51 mouse cellular contexts compared by ENCODE assay signal in the genomic region with DNA sequence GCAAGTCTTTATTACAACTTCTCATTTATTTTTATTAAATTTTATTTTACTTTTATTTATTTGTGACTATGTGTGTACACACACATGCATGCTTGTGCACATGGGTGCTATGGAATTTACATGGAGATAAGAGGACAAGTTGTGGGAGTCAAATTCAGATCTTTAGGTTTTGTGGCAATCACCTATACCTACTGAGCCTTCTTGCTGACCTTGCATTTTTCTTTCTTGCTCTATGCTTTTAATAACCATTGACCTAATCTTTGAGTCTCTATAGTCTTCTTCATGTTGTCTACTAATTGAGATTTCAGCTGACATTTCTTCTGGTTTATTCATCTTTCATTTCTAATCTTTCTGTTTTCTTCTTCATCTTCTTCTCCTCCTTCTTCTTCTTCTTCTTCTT. TPM values are rescaled to one million over a fixed set of nuclear protein-coding genes. Genes with fewer than 3 reads are reported as not detected.
"Had no signal": no experiment of that assay in that cellular context is flagged by ENCODE, and none has a peak within 500 bp of the region (broad histone marks: within the 10 kb centered on the region; RNA-seq: fewer than 3 reads in every experiment).

No protein-coding gene starts in this region.

- H3K4me3 ChIP-seq: heart, embryonic 10.5 days; heart, embryonic 12.5 days; heart, embryonic 13.5 days; heart, embryonic 15.5 days; hindbrain, embryonic 10.5 days; hindbrain, embryonic 12.5 days; hindbrain, embryonic 13.5 days; hindbrain, embryonic 15.5 days; kidney, embryonic 15.5 days; layer of hippocampus, adult 2 months; left cerebral cortex, adult 2 months had no signal

- H3K36me3 ChIP-seq: heart, embryonic 10.5 days; heart, embryonic 12.5 days; heart, embryonic 13.5 days; heart, embryonic 15.5 days; hindbrain, embryonic 10.5 days; hindbrain, embryonic 12.5 days; hindbrain, embryonic 13.5 days; hindbrain, embryonic 15.5 days; kidney, embryonic 15.5 days had no signal

- H3K27ac ChIP-seq: heart, embryonic 10.5 days; heart, embryonic 13.5 days; heart, embryonic 15.5 days; hindbrain, embryonic 10.5 days; hindbrain, embryonic 12.5 days; hindbrain, embryonic 13.5 days; hindbrain, embryonic 14.5 days; hindbrain, embryonic 15.5 days; hindbrain, postnatal 0 days; kidney, embryonic 15.5 days; kidney, postnatal 0 days; layer of hippocampus, adult 2 months; left cerebral cortex, adult 2 months had no signal

- ATAC-seq: hindbrain, embryonic 16.5 days; hindbrain, postnatal 0 days; inflammation-experienced regulatory T-cells, adult 6 months; intestine, embryonic 16.5 days; intestine, postnatal 0 days had no signal

- DNase-seq: heart, postnatal 10 days; heart, postnatal 14 days; heart, postnatal 36 days; heart, postnatal 4 days; kidney, adult 11 months; kidney, adult 18-20 months; kidney, adult 2 months; kidney, adult 8-10 months; kidney, adult 9 months; kidney, postnatal 10 days; kidney, postnatal 14 days; kidney, postnatal 25 days; kidney, postnatal 36 days; kidney, postnatal 4 days; layer of hippocampus, adult 9-11 months; layer of hippocampus, postnatal 36 days had no signal

- H3K9me3 ChIP-seq: heart, embryonic 10.5 days; heart, embryonic 12.5 days; heart, embryonic 13.5 days; heart, embryonic 15.5 days; hindbrain, embryonic 10.5 days; hindbrain, embryonic 12.5 days; hindbrain, embryonic 13.5 days; hindbrain, embryonic 15.5 days; kidney, embryonic 15.5 days had no signal

- H3K4me2 ChIP-seq: heart, embryonic 11.5 days; heart, embryonic 12.5 days; heart, embryonic 13.5 days; heart, embryonic 15.5 days; hindbrain, embryonic 12.5 days; hindbrain, embryonic 13.5 days; hindbrain, embryonic 14.5 days; hindbrain, embryonic 15.5 days; kidney, embryonic 15.5 days had no signal

- H3K27me3 ChIP-seq: hindbrain, embryonic 12.5 days; hindbrain, embryonic 15.5 days had no signal

- H3K9ac ChIP-seq: heart, embryonic 12.5 days; heart, embryonic 13.5 days; heart, embryonic 15.5 days; hindbrain, embryonic 12.5 days; hindbrain, embryonic 13.5 days; hindbrain, embryonic 14.5 days; hindbrain, embryonic 15.5 days; kidney, embryonic 15.5 days had no signal

- H3K4me1 ChIP-seq: heart, embryonic 12.5 days; heart, embryonic 13.5 days; heart, embryonic 15.5 days; hindbrain, embryonic 10.5 days; hindbrain, embryonic 12.5 days; hindbrain, embryonic 13.5 days; hindbrain, embryonic 15.5 days; kidney, embryonic 15.5 days had no signal

RNA-seq across cellular contexts. Expression of gene Gm45337, which starts 4.2 kb away (rescaled TPM):
- total RNA-seq: heart, postnatal 10 days; heart, postnatal 14 days; heart, postnatal 25 days; heart, postnatal 36 days; heart, postnatal 4 days; hematopoietic stem cell, adult 5-6 weeks; hindbrain, postnatal 0 days; layer of hippocampus, adult 18-20 months; layer of hippocampus, adult 2 months; layer of hippocampus, adult 8-10 months; layer of hippocampus, postnatal 10 days; layer of hippocampus, postnatal 14 days; layer of hippocampus, postnatal 25 days; layer of hippocampus, postnatal 36 days; left cerebral cortex, adult 18-20 months; left cerebral cortex, adult 2 months; left cerebral cortex, adult 8-10 months had no signal
- polyA plus RNA-seq: heart, embryonic 10.5 days; heart, embryonic 11.5 days; heart, embryonic 12.5 days; heart, embryonic 13.5 days; heart, embryonic 14.5 days; heart, embryonic 15.5 days; heart, embryonic 16.5 days; heart, postnatal 0 days; hindbrain, embryonic 10.5 days; hindbrain, embryonic 11.5 days; hindbrain, embryonic 12.5 days; hindbrain, embryonic 13.5 days; hindbrain, embryonic 15.5 days; hindbrain, embryonic 16.5 days; hindbrain, postnatal 0 days; inflammation-experienced regulatory T-cells, adult 6 months; intestine, embryonic 14.5 days; intestine, embryonic 16.5 days; intestine, postnatal 0 days; kidney, adult 2 months; kidney, embryonic 14.5 days; kidney, embryonic 15.5 days; kidney, postnatal 0 days; large intestine, adult 2 months had no signal

RNA-seq across cellular contexts. Expression of gene Gm29735, which starts 8.3 kb away (rescaled TPM):
- total RNA-seq: heart, postnatal 10 days; heart, postnatal 14 days; heart, postnatal 25 days; heart, postnatal 36 days; heart, postnatal 4 days; hematopoietic stem cell, adult 5-6 weeks; hindbrain, postnatal 0 days; layer of hippocampus, adult 18-20 months; layer of hippocampus, adult 2 months; layer of hippocampus, adult 8-10 months; layer of hippocampus, postnatal 10 days; layer of hippocampus, postnatal 14 days; layer of hippocampus, postnatal 25 days; layer of hippocampus, postnatal 36 days; left cerebral cortex, adult 18-20 months; left cerebral cortex, adult 2 months; left cerebral cortex, adult 8-10 months had no signal
- polyA plus RNA-seq: heart, embryonic 10.5 days; heart, embryonic 11.5 days; heart, embryonic 12.5 days; heart, embryonic 13.5 days; heart, embryonic 14.5 days; heart, embryonic 15.5 days; heart, embryonic 16.5 days; heart, postnatal 0 days; hindbrain, embryonic 10.5 days; hindbrain, embryonic 11.5 days; hindbrain, embryonic 12.5 days; hindbrain, embryonic 13.5 days; hindbrain, embryonic 14.5 days; hindbrain, embryonic 15.5 days; hindbrain, embryonic 16.5 days; hindbrain, postnatal 0 days; inflammation-experienced regulatory T-cells, adult 6 months; intestine, embryonic 14.5 days; intestine, embryonic 16.5 days; intestine, postnatal 0 days; kidney, adult 2 months; kidney, embryonic 14.5 days; kidney, embryonic 15.5 days; kidney, postnatal 0 days; large intestine, adult 2 months had no signal

RNA-seq across cellular contexts. Expression of gene Gm39115, which starts 12.8 kb away (rescaled TPM):
- total RNA-seq: heart, postnatal 10 days; heart, postnatal 14 days; heart, postnatal 25 days; heart, postnatal 36 days; heart, postnatal 4 days; hematopoietic stem cell, adult 5-6 weeks; hindbrain, postnatal 0 days; layer of hippocampus, adult 18-20 months; layer of hippocampus, adult 2 months; layer of hippocampus, adult 8-10 months; layer of hippocampus, postnatal 10 days; layer of hippocampus, postnatal 14 days; layer of hippocampus, postnatal 25 days; layer of hippocampus, postnatal 36 days; left cerebral cortex, adult 18-20 months; left cerebral cortex, adult 2 months; left cerebral cortex, adult 8-10 months had no signal
- polyA plus RNA-seq: heart, embryonic 10.5 days; heart, embryonic 11.5 days; heart, embryonic 12.5 days; heart, embryonic 13.5 days; heart, embryonic 14.5 days; heart, embryonic 15.5 days; heart, embryonic 16.5 days; heart, postnatal 0 days; hindbrain, embryonic 10.5 days; hindbrain, embryonic 11.5 days; hindbrain, embryonic 12.5 days; hindbrain, embryonic 13.5 days; hindbrain, embryonic 14.5 days; hindbrain, embryonic 15.5 days; hindbrain, postnatal 0 days; inflammation-experienced regulatory T-cells, adult 6 months; intestine, embryonic 14.5 days; intestine, embryonic 16.5 days; intestine, postnatal 0 days; kidney, adult 2 months; kidney, embryonic 14.5 days; kidney, embryonic 15.5 days; kidney, postnatal 0 days; large intestine, adult 2 months had no signal

RNA-seq across cellular contexts. Expression of gene Gm4553, which starts 16.9 kb away (rescaled TPM):
- total RNA-seq: heart, postnatal 10 days; heart, postnatal 14 days; heart, postnatal 25 days; heart, postnatal 36 days; heart, postnatal 4 days; hematopoietic stem cell, adult 5-6 weeks; hindbrain, postnatal 0 days; layer of hippocampus, adult 18-20 months; layer of hippocampus, adult 2 months; layer of hippocampus, adult 8-10 months; layer of hippocampus, postnatal 10 days; layer of hippocampus, postnatal 14 days; layer of hippocampus, postnatal 25 days; layer of hippocampus, postnatal 36 days; left cerebral cortex, adult 18-20 months; left cerebral cortex, adult 2 months; left cerebral cortex, adult 8-10 months had no signal
- polyA plus RNA-seq: heart, embryonic 10.5 days; heart, embryonic 11.5 days; heart, embryonic 12.5 days; heart, embryonic 13.5 days; heart, embryonic 14.5 days; heart, embryonic 15.5 days; heart, embryonic 16.5 days; heart, postnatal 0 days; hindbrain, embryonic 10.5 days; hindbrain, embryonic 11.5 days; hindbrain, embryonic 12.5 days; hindbrain, embryonic 13.5 days; hindbrain, embryonic 14.5 days; hindbrain, embryonic 16.5 days; hindbrain, postnatal 0 days; inflammation-experienced regulatory T-cells, adult 6 months; intestine, embryonic 14.5 days; intestine, embryonic 16.5 days; intestine, postnatal 0 days; kidney, adult 2 months; kidney, embryonic 14.5 days; kidney, embryonic 15.5 days; kidney, postnatal 0 days; large intestine, adult 2 months had no signal

RNA-seq across cellular contexts. Expression of gene Krtap5-2, which starts 27.2 kb away (rescaled TPM):
- total RNA-seq: heart, postnatal 10 days; heart, postnatal 14 days; heart, postnatal 25 days; heart, postnatal 36 days; heart, postnatal 4 days; hematopoietic stem cell, adult 5-6 weeks; hindbrain, postnatal 0 days; layer of hippocampus, adult 18-20 months; layer of hippocampus, adult 2 months; layer of hippocampus, adult 8-10 months; layer of hippocampus, postnatal 10 days; layer of hippocampus, postnatal 14 days; layer of hippocampus, postnatal 25 days; layer of hippocampus, postnatal 36 days; left cerebral cortex, adult 18-20 months; left cerebral cortex, adult 2 months; left cerebral cortex, adult 8-10 months had no signal
- polyA plus RNA-seq: heart, embryonic 10.5 days; heart, embryonic 11.5 days; heart, embryonic 12.5 days; heart, embryonic 13.5 days; heart, embryonic 14.5 days; heart, embryonic 15.5 days; heart, embryonic 16.5 days; heart, postnatal 0 days; hindbrain, embryonic 10.5 days; hindbrain, embryonic 11.5 days; hindbrain, embryonic 12.5 days; hindbrain, embryonic 13.5 days; hindbrain, embryonic 14.5 days; hindbrain, embryonic 15.5 days; hindbrain, embryonic 16.5 days; hindbrain, postnatal 0 days; inflammation-experienced regulatory T-cells, adult 6 months; intestine, embryonic 14.5 days; intestine, embryonic 16.5 days; intestine, postnatal 0 days; kidney, adult 2 months; kidney, embryonic 14.5 days; kidney, embryonic 15.5 days; kidney, postnatal 0 days; large intestine, adult 2 months had no signal
